Mouse (Mus musculus) bone marrow macrophage, adult 2 months (primary cell): ENCODE measurements around the gene Pla2g7. TPM values are rescaled to one million over a fixed set of nuclear protein-coding genes. Genes with fewer than 3 reads are reported as not detected.
A peak's percentile ranks its signal among the peaks of the same experiment; 100 is the strongest.
"Not testable (repeated sequence)": the region's sequence is repeated elsewhere in the genome, so short reads cannot be mapped to it uniquely, and the experiment has no call there.

ENCODE experiments used
- H3K27ac ChIP-seq: 2 replicates; pipeline ENCODE4 v1.5.1; 2012; ENCODE audit warnings: low read depth, low read length; ENCODE audit not compliant: insufficient read depth
- H3K4me1 ChIP-seq: 2 replicates; pipeline ENCODE4 v1.6.1; 2012; ENCODE audit warnings: low read length; ENCODE audit not compliant: control insufficient read depth, insufficient read depth
- H3K4me3 ChIP-seq: 2 replicates; pipeline ENCODE4 v1.5.1; 2012; ENCODE audit warnings: mild to moderate bottlenecking, low read length, moderate library complexity; ENCODE audit not compliant: insufficient read depth
- CTCF ChIP-seq: IDR thresholded peaks from 2 replicates; pipeline ENCODE4 v1.5.1; 2012; ENCODE audit warnings: low read depth, mild to moderate bottlenecking, low read length, moderate library complexity
- POLR2A ChIP-seq: IDR thresholded peaks from 2 replicates; pipeline ENCODE4 v1.6.1; 2012; ENCODE audit warnings: mild to moderate bottlenecking, low read depth, low read length, borderline replicate concordance
- polyA plus RNA-seq: library from polyadenylated mRNA; stranded (reverse); fragments of >200 nt; gene quantifications from 2 replicates; pipeline ENCODE4 v1.2.4, GENCODE M21; 2012; ENCODE audit not compliant: missing spikeins, insufficient read depth, insufficient read length

Pla2g7 gene
- polyA plus RNA-seq = 945 and 975 TPM in 2 replicates

GRCm38 (mm10) chr17:43567992-43568888, at the start of gene Pla2g7:
TSS of gene Pla2g7 (plus strand) at chr17:43568098.
- no peak within 1 kb of the TSS for H3K27ac ChIP-seq
- H3K4me1 ChIP-seq = peaks cover 26% of the 10 kb centered on the region
- TF ChIP-seq POLR2A = no peak
- TF ChIP-seq CTCF = no peak
- no peak within 1 kb of the TSS for H3K4me3 ChIP-seq

GRCm38 (mm10) chr17:43518644-43519409, 49.1 kb upstream of the Pla2g7 start:
- Histone ChIP-seq H3K4me1 (peaks cover 11% of the 10 kb centered on the region), H3K4me3 (no peak overlapping the region), H3K27ac (no peak overlapping the region)
- TF ChIP-seq CTCF (peak; percentile 57), POLR2A (no peak)

GRCm38 (mm10) chr17:43520166-43520565, 47.7 kb upstream of the Pla2g7 start:
- no peak overlapping the region for H3K27ac ChIP-seq
- peaks cover 11% of the 10 kb centered on the region for H3K4me1 ChIP-seq
- no peak for TF ChIP-seq POLR2A
- TF ChIP-seq CTCF = no peak
- H3K4me3 ChIP-seq = no peak overlapping the region

GRCm38 (mm10) chr17:43530507-43530906, 37.4 kb upstream of the Pla2g7 start:
- Histone ChIP-seq H3K27ac (no peak overlapping the region), H3K4me1 (peaks cover 3% of the 10 kb centered on the region; the same call in 1 of the 2 replicates), H3K4me3 (no peak overlapping the region)
- TF ChIP-seq CTCF = no peak
- TF ChIP-seq POLR2A = no peak

- H3K27ac ChIP-seq = no peak overlapping the region
- H3K4me1 ChIP-seq = peaks cover 3% of the 10 kb centered on the region
- no peak for TF ChIP-seq POLR2A
- no peak for TF ChIP-seq CTCF
- H3K4me3 ChIP-seq = no peak overlapping the region
Measured at GRCm38 (mm10) chr17:43531192-43531591, 36.7 kb upstream of the Pla2g7 start.

GRCm38 (mm10) chr17:43534362-43535222, 33.3 kb upstream of the Pla2g7 start:
- Histone ChIP-seq H3K4me1 (peaks cover 19% of the 10 kb centered on the region), H3K27ac (no peak overlapping the region), H3K4me3 (no peak overlapping the region)
- no peak for TF ChIP-seq CTCF
- no peak for TF ChIP-seq POLR2A

GRCm38 (mm10) chr17:43536841-43537240, 31.1 kb upstream of the Pla2g7 start:
- H3K27ac ChIP-seq, H3K4me3 ChIP-seq: not testable (repeated sequence)
- peaks cover 22% of the 10 kb centered on the region for H3K4me1 ChIP-seq

GRCm38 (mm10) chr17:43538767-43539166, 29.1 kb upstream of the Pla2g7 start:
- Histone ChIP-seq H3K27ac (no peak overlapping the region), H3K4me3 (no peak overlapping the region), H3K4me1 (peaks cover 22% of the 10 kb centered on the region)
- no peak for TF ChIP-seq POLR2A
- TF ChIP-seq CTCF = no peak

- TF ChIP-seq POLR2A (no peak), CTCF (no peak)
- Histone ChIP-seq H3K4me3 (no peak within 1 kb of the TSS), H3K4me1 (peaks cover 24% of the 10 kb centered on the region), H3K27ac (no peak within 1 kb of the TSS)
Measured at GRCm38 (mm10) chr17:43543539-43543938, 24.4 kb upstream of the Pla2g7 start, which contains the start of gene Ankrd66. TSS of gene Ankrd66 (minus strand) at chr17:43543639.
